Mouse (Mus musculus) neural tube, embryonic 11.5 days (tissue): Measurements from ENCODE around the gene Ugt1a9. TPM values are rescaled to one million over a fixed set of nuclear protein-coding genes. Genes with fewer than 3 reads are reported as not detected.
"Not testable (repeated sequence)": the region's sequence is repeated elsewhere in the genome, so short reads cannot be mapped to it uniquely, and the experiment has no call there.

Experiments
- ATAC-seq: fragments of 200-750 bp; cut with Nextera tagmentation; 2 replicates; pipeline ENCODE4 v1.8.0; 2017; ENCODE audit warnings: moderate number of reproducible peaks, mild to moderate bottlenecking, moderate TSS enrichment, moderate library complexity; ENCODE audit not compliant: insufficient read depth, low FRiP score, low TSS enrichment
- DNase-seq: peaks from one replicate; pipeline ENCODE4 v3.0.0-alpha.2; 2015; ENCODE audit warnings: low spot score
- H3K27ac ChIP-seq: fragments of 300-500 bp; sonication (generic); 2 replicates; pipeline ENCODE4 v1.5.1; 2014; ENCODE audit warnings: low read depth, mild to moderate bottlenecking, low read length
- H3K27me3 ChIP-seq: fragments of 300-500 bp; sonication (generic); 2 replicates; pipeline ENCODE4 v1.6.1; 2014; ENCODE audit warnings: mild to moderate bottlenecking, low read length, mixed read lengths; ENCODE audit not compliant: control insufficient read depth, insufficient read depth
- H3K36me3 ChIP-seq: fragments of 300-500 bp; sonication (generic); 2 replicates; pipeline ENCODE4 v1.6.1; 2014; ENCODE audit warnings: mild to moderate bottlenecking, low read length, moderate library complexity, mixed read lengths; ENCODE audit not compliant: control insufficient read depth, insufficient read depth
- H3K4me1 ChIP-seq: fragments of 300-500 bp; sonication (generic); 2 replicates; pipeline ENCODE4 v1.6.1; 2014; ENCODE audit warnings: low read length, mixed read lengths; ENCODE audit not compliant: control insufficient read depth, insufficient read depth
- H3K4me2 ChIP-seq: fragments of 300-500 bp; sonication (generic); 2 replicates; pipeline ENCODE4 v1.6.1; 2014; ENCODE audit warnings: low read depth, mild to moderate bottlenecking, moderate library complexity
- H3K4me3 ChIP-seq: fragments of 300-500 bp; sonication (generic); 2 replicates; pipeline ENCODE4 v1.5.1; 2014; ENCODE audit warnings: low read depth, low read length
- H3K9ac ChIP-seq: fragments of 300-500 bp; sonication (generic); 2 replicates; pipeline ENCODE4 v1.6.1; 2014; ENCODE audit warnings: mild to moderate bottlenecking, low read length
- H3K9me3 ChIP-seq: fragments of 300-500 bp; sonication (generic); 2 replicates; pipeline ENCODE4 v1.6.1; 2016; ENCODE audit warnings: low read length; ENCODE audit not compliant: control insufficient read depth
- WGBS: fragments of 180-500 bp; shearing (Covaris S2); extraction: QIAGEN DNeasy Blood & Tissue Kit; methylation state at CpG from one replicate; pipeline ENCODE4 v1.1.7; 2014; 5-methylcytosine and 5-hydroxymethylcytosine counted together
- polyA plus RNA-seq: library from polyadenylated mRNA; unstranded; fragments of >200 nt; fragmentation: Nextera tagmentation; extraction: Ambion mirVana; gene quantifications from 2 replicates; pipeline ENCODE4 v1.2.1, GENCODE M21; 2014

The Ugt1a9 gene
- polyA plus RNA-seq, 1 experiment from 2014 or later: not detected

DNA sequence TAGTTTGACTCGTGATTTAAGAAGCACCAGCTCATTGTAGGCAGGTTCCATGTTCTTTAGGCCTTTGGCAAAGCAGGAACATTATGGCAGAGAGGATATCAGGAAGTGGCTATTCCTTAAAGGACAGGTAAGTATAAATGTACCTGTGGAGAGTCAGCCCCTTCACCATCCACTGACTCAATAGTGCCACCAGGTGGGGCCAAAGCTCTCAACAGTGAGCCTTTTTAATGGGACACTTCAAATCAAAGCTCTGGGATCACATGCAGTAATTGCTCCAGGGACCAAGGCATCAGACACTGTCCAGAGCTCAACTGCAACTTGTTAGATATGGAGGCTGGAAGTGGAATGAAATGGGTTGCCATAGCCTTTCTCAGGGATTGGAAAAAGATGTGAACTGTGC lies 50.9 kb downstream of the Ugt1a9 start:
- H3K9me3 ChIP-seq, H3K4me1 ChIP-seq, H3K4me2 ChIP-seq, ATAC-seq, H3K4me3 ChIP-seq, H3K36me3 ChIP-seq, H3K27ac ChIP-seq, H3K27me3 ChIP-seq, DNase-seq, H3K9ac ChIP-seq: not testable (repeated sequence)
- no CpG with 5 or more reads among the region's 1 CpGs for WGBS

DNA sequence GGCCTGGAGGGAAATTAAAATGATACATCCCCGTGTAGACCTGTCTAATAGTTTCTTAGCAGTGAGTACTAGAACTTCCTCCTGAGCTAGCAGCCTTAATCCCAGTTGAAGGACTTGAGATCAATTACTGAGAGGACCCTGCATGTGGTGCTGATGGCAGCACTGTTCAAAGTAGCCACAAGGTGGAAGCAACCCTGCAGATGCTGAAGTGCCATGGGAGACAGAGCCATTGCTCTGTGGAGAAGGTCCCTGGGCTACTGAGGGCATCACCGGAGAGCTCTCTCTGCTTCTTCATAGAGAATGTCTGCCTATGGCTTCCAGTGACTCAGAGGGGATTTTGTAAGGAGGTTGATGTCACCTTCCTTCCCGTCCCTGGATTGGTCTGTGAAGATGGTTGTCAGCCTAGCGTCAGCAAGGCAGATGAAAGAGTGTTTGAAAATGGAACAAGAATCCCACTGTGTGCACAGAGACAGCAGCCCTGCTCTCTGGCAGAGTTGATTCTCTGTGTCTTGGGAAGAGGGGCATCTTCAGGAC lies 55.3 kb downstream of the Ugt1a9 start:
- not testable (repeated sequence) for H3K27me3 ChIP-seq, DNase-seq, H3K4me2 ChIP-seq, H3K36me3 ChIP-seq, ATAC-seq, H3K9me3 ChIP-seq, H3K27ac ChIP-seq, H3K4me3 ChIP-seq, H3K4me1 ChIP-seq, H3K9ac ChIP-seq
- WGBS: 83% methylated on average over 3 of the region's 4 CpGs

DNA sequence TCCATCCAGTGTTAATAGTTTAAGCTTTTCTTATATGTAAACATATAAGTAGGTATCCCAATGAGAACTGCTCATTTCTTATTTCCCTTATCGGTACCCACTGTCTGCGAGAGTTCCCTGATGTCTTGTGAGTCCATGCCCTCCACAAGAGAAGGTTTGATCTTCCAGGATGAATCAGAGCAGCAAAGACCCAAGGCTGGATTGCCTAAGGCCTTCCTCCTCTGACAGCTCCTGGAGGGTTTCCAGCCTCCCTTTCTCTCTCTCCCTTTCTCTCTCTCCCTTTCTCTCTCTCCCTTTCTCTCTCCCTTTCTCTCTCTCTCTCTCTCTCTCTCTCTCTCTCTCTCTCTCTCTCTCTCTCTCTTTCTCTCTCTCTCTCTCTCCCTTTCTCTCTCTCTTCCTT lies 58.5 kb downstream of the Ugt1a9 start:
- 97% methylated on average over 2 of the region's 2 CpGs for WGBS
- H3K4me1 ChIP-seq, H3K27ac ChIP-seq, DNase-seq, H3K9ac ChIP-seq, H3K4me3 ChIP-seq, H3K36me3 ChIP-seq, H3K9me3 ChIP-seq, ATAC-seq, H3K27me3 ChIP-seq, H3K4me2 ChIP-seq: not testable (repeated sequence)

DNA sequence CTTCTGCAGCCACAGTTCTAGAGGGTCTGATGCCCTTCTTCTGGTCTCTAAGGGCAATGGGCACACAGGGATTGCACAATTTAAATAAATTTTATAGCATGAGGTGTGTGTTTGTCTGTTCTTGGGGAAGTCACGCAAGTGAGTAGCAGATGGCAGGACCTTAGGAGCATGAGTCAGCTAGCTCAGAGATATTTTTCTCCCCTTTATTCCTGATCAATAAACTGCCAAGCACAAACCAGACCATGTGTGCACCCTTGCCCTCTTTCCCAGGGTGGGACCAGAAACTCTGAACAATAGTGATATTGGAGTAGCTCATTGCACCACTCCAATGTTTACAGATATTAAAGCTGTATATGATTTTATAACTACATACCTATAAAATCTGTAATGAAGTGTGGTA lies 59.6 kb downstream of the Ugt1a9 start:
- WGBS: 88% methylated on average over 1 of the region's 1 CpGs

DNA sequence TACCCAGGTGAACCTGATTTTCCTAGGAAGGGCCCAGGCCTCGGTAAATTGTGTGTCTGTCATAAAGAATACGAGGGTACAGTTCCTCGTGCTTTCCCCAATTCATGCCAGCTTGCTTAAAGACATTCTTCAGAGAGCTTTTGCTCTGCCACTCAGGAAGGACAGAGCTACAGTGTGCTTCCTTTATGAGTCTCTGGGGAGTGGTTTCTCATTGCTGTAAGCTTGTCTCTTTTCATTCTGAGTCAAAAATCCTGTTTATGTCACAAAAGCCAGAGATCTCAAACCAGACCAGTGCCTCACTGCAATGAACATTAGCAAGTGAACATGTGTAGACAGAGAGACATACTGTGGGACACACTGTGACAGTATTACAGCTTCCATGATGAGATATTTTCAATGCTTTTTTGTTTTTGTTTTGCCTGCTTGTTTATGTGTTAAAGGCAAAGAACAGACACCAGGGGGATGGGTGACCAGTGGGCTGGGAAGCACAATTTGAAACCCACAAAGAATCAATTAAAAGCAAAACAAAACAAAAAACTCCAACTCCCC lies 63.4 kb downstream of the Ugt1a9 start:
- no peaks in the 10 kb centered on the region for H3K9me3 ChIP-seq
- H3K4me3 ChIP-seq: no peak overlapping the region
- no peak overlapping the region for H3K27ac ChIP-seq
- H3K4me1 ChIP-seq: 0 out of 2 replicates have a peak, but pooled peaks cover 4% of the 10 kb centered on the region
- no peak for DNase-seq
- no peaks in the 10 kb centered on the region for H3K36me3 ChIP-seq
- no peaks in the 10 kb centered on the region for H3K27me3 ChIP-seq
- no peak overlapping the region for H3K4me2 ChIP-seq
- H3K9ac ChIP-seq: no peak overlapping the region
- no peak for ATAC-seq
- 62% methylated on average over 3 of the region's 3 CpGs for WGBS

More for the DNA sequence above, 59.6 kb downstream of the Ugt1a9 start:
- H3K27ac ChIP-seq, ATAC-seq, H3K4me2 ChIP-seq, H3K9ac ChIP-seq, H3K36me3 ChIP-seq, DNase-seq, H3K4me1 ChIP-seq, H3K9me3 ChIP-seq, H3K27me3 ChIP-seq, H3K4me3 ChIP-seq: not testable (repeated sequence)

DNA sequence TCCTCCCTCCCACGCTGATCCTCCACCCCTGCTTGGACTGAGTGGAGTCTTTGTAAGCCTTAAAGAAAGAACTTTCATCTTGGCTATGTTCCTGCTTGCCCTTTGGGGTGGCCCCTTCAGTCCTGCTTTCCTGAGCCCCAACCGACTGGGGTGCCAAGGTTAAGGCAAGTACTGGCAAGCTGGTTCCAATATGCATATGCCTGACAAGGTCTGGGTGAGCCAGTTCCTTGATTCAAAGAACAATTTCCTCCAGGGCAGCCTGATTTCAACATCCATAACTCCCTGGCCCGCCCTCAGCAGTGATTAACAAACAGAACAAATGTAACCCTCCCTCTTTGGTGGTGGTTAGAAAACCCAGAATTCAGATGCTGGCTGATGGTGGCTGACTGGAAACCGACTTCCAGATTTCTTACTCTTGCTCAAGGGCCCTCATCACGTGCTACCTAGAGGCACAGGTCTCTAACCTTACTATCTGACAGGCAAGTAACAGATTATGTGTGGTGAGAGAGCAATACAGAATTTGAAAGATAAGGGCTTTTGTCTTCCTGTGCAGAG lies 63.9 kb downstream of the Ugt1a9 start, which contains the start of gene Ugt1a6a:
Ugt1a6a (plus strand) TSS at position 353 of the 555 bp plus-strand sequence.
- H3K9me3 ChIP-seq, H3K4me3 ChIP-seq, H3K27me3 ChIP-seq, H3K36me3 ChIP-seq, H3K9ac ChIP-seq, H3K4me1 ChIP-seq, ATAC-seq, H3K4me2 ChIP-seq, DNase-seq, H3K27ac ChIP-seq: not testable (repeated sequence)
- WGBS: 63% methylated on average over 5 of the region's 5 CpGs

DNA sequence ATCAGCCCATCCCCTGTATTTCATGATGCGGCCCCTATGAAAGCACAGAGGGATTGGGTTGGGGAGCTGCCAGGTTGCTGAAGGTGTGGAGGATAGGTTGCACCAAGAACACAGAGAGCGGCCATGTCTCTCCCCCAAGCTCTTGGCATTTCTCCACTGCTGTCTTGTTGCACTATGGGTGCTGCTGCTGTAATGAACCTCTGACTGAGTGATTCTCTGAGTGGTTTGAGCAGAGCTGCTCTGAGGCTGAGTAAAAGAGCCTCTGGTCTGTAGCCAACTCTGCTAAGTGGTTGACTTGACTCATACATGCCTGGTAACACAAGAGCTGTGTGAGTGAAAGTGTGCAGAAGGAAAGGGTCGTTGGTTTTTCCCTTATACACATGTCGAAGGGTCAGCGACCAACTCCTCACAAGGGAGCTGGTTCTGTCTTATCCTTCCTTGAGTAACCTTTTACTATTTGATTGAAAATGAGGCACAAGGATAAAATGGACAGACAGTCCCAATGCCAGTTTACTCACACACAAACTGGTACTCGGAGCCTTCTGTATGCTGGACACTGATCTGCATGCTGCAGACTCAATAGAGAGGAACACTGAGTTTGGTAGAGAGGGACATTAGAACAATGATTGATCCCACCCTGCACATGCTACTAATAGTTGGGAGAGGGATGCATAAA lies 64.8 kb downstream of the Ugt1a9 start:
- H3K36me3 ChIP-seq, H3K9ac ChIP-seq, ATAC-seq, H3K4me2 ChIP-seq, H3K27ac ChIP-seq, DNase-seq, H3K9me3 ChIP-seq, H3K4me3 ChIP-seq, H3K4me1 ChIP-seq, H3K27me3 ChIP-seq: not testable (repeated sequence)
- WGBS: 91% methylated on average over 5 of the region's 6 CpGs

DNA sequence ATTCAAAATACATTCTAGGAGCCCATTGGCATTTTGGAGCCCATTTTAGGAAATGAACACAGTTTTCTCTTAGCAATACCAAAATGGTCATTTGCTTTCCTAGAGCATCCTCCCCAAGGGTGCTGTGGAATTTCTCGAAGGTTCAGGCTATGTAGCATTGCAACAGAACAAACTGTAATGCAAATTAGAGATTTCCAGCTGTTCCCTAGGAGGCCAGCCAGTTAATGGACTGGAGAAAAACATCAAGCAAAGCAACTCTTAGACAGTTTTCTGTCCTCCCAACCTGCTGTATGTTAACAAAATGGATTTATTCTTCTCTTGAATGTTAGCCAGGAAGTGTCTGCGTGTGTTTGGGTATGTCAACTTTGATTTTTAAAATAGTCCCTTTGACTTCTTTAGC lies 66.0 kb downstream of the Ugt1a9 start:
- 72% methylated on average over 2 of the region's 2 CpGs for WGBS
- no peak overlapping the region for H3K27ac ChIP-seq
- no peak overlapping the region for H3K4me2 ChIP-seq
- DNase-seq: no peak
- ATAC-seq: no peak
- H3K4me3 ChIP-seq: no peak overlapping the region
- H3K36me3 ChIP-seq: no peaks in the 10 kb centered on the region
- no peaks in the 10 kb centered on the region for H3K9me3 ChIP-seq
- 0 out of 2 replicates have a peak, but pooled peaks cover 4% of the 10 kb centered on the region for H3K4me1 ChIP-seq
- no peak overlapping the region for H3K9ac ChIP-seq
- H3K27me3 ChIP-seq: no peaks in the 10 kb centered on the region

DNA sequence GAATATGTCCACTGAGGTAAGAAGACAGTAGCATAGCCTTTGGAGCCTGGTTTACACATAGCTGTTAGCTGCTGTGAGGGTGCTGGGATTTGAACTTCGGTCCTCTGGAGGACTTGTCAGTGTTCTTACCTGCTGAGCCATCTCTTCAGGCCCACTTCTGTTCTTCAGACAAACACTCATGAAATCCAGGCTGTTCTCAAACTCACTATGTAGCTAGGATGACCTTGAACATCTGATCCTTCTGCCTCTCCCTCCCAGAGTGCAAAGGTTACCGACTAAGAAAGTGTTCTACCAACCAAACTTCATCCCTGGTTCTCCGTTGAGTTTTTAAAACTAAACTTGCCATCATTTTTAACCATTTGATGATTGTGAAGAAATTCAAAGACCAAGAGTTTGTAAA lies 66.7 kb downstream of the Ugt1a9 start:
- Histone ChIP-seq H3K4me1 (0 out of 2 replicates have a peak, but pooled peaks cover 4% of the 10 kb centered on the region), H3K27me3 (no peaks in the 10 kb centered on the region), H3K9me3 (no peaks in the 10 kb centered on the region), H3K36me3 (no peaks in the 10 kb centered on the region), H3K9ac (no peak overlapping the region), H3K27ac (no peak overlapping the region), H3K4me3 (no peak overlapping the region), H3K4me2 (no peak overlapping the region)
- DNase-seq: no peak
- no peak for ATAC-seq
- WGBS: 91% methylated on average over 3 of the region's 3 CpGs
